Mouse (Mus musculus) thymus, postnatal 10 days (tissue): Measurements from ENCODE around the gene Snx10.

Experiments
- DNase-seq, 2 experiments: peaks; one replicate each; pipeline ENCODE4 v3.0.0; 2021; ENCODE audit warnings: low spot score in 2 of 2

Gene Snx10

GRCm38 (mm10) chr6:51533467-51534200, 9.9 kb downstream of the Snx10 start:
- no peak for DNase-seq

GRCm38 (mm10) chr6:51535571-51535970, 11.9 kb downstream of the Snx10 start:
- no peak for DNase-seq

DNA sequence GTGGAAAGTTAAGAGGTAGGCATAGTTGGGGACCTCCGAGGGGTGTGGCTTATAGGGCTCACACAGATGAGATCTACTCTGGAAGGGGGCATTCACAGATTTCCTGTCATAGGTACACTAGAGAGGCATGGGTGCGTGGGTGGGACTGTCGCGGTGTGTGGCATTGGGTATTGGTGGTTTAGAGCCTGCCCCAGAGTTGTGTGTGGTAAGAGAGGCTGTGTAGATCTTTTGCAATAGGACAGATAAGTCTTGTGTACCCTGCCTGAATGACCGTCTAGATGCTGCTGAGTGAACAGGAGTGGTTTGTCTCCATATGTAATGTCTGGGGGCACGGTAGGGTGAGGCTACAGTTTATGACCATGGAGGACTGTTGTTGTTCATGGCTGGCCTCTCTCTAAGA, 16.8 kb downstream of the Snx10 start:
- no peak for DNase-seq

- DNase-seq: no peak
Measured at GRCm38 (mm10) chr6:51541422-51541821, 17.7 kb downstream of the Snx10 start.

DNA sequence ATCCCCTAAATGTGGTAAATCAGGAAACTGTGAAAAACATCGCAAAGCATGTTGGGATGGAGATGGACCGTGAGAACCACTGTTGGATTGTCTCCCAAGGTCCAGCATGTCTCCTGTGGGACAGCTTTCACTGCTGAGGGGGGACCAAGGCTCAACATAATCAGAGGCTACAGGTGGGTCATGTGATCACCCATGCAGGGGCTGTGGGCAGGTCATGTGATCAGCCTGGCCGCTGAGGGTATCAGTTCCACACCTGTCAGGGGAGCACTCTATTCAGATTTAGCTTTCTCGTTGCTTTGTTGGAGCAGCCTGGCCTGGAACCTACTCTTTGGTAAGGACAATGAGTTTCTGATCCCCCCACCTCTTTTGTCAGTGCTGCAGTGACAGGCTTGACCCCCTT, 18.4 kb downstream of the Snx10 start:
- DNase-seq: no peak

GRCm38 (mm10) chr6:51543639-51544117, 20.0 kb downstream of the Snx10 start:
- no peak for DNase-seq

DNA sequence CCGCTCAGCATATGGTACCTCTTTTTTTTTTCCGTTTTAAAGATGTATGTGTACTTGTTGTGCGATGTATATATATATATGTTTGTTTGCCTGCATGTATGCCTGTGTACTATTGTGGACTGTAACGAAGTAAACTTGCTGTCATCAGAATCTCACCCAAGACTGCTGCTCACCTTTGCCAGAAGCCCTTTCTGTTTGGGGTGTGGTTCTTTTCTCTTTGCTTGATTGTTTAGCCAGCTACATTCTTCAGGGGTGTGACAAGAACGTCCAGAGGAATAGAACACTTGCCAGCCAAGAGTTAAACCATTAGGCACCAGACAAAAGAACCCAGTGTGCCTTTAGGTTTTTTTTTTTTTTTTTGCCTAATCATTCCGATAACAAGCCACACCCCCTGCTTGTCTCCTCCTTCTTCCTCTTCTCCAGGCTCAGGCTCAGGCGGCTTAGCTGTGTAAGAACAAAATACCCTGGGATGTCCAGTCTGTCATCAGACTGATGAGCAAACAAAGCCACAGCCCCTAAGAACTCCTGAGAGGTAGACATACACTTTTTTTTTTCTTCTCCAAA, 20.5 kb downstream of the Snx10 start:
- DNase-seq: no peak

GRCm38 (mm10) chr6:51545219-51545859, 21.6 kb downstream of the Snx10 start:
- DNase-seq: no peak

- no peak for DNase-seq
Measured at GRCm38 (mm10) chr6:51546085-51546484, 22.4 kb downstream of the Snx10 start.

GRCm38 (mm10) chr6:51548757-51549156, 25.1 kb downstream of the Snx10 start:
- no peak for DNase-seq

DNA sequence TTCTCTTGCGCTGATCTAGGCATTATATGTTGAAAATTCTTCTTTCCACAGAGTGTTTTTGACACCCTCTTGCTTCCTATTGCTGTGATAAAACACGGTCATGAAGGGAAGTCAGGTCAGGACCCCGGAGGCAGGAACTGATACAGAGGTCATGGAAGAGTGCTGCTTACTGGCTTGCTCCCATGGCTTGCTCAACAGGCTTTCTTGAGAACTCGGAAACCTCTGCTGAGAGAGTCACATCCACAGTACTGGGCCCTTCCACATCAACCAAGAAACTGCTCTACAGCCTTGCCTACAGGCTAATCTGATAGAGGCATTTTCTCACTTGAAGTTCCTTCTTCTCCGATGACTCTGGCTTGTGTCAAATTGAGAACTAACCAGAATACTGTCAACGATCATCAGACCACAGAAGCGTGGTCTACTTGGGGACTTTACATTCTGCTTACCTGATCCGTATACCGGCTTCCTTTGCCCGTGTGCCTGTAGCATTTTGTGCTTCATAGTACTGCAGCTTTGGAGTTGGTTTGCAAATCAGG, 27.6 kb downstream of the Snx10 start:
- DNase-seq: no peak

DNA sequence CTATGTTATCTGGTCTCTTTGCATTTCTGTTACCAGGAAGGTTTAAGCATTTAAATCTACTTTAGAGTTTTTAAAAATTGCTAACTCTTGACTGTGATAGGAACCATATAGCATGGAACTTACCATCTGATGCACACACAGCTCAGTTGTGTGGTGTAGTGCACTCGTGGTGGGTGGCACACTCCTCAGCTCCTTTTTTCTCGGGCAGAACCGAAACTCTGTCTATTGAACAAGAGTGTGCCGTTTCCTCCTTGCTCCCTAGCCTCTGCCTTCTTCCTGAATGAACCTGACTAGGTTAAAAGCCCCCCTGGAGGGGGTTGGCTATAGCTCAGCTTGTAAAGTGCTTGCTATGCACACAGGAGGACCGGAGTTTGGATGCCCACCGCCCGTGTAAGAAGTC, 32.9 kb downstream of the Snx10 start:
- DNase-seq: no peak

GRCm38 (mm10) chr6:51558311-51558710, 34.6 kb downstream of the Snx10 start:
- DNase-seq: no peak

DNA sequence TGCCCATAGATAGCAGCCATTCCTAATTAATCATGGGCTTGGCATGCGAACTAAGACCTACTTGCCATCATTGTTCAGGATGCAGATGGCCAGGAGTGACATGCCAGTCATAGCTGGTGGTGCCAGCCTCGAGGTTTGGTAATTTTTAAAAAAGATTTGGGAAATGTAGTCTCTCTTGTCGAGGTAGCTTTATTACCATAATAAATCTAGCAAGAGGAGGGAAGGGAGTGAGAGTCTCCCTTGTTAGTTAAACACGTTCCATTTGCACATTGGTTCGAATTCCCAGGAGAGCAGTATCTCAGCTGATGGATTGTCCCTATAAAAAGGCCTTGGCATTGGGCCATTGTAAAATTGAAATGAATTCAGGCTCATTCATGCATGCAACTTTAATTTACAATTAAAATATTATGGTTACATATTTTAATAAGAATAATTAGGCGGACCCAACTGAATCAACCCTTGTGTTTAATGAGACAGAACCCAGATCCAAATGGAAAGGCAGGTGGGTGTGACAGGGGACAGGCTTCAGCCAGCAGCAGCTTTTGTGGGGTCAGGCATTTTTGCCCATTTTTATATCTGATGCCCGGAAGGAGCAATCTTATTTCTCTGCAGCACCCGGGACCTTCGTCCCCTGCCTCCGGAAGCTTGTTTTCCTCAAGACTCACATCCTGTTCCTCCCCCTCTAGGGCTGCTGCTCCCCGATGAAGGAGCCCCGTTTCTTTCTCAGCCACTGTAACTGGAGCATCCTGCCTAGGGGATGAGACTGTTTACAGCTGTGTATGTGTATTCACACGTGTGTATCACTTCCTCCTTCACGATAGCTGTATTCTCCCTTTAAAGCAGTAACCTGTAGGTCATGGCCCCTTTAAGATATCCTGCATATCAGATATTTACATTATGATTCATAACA, 43.3 kb downstream of the Snx10 start:
- no peak for DNase-seq

- DNase-seq: no peak
Measured at GRCm38 (mm10) chr6:51569086-51569485, 45.4 kb downstream of the Snx10 start.

DNA sequence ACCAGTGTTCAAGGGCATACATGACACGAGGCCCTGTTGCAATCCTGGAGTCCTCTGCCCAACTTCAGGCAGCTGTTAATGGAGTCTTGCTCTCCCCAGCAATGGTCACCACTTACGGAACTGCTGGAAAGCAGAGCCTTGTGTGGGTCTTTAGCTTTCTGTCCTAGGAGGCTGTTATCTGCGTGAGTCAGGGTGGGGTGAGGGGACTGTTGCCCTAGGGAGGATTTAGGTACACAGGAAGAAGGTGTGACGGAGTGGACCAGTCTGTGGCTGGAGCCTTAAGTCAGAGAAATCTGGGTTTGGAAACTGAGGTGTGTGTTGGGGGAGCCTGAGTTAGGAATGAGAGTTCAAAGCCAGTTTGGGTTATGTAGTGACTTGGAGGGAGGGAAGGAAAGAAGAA, 49.4 kb downstream of the Snx10 start:
- no peak for DNase-seq

- no peak for DNase-seq
Measured at GRCm38 (mm10) chr6:51574132-51574531, 50.4 kb downstream of the Snx10 start.

GRCm38 (mm10) chr6:51578415-51578814, 54.7 kb downstream of the Snx10 start:
- no peak for DNase-seq

DNA sequence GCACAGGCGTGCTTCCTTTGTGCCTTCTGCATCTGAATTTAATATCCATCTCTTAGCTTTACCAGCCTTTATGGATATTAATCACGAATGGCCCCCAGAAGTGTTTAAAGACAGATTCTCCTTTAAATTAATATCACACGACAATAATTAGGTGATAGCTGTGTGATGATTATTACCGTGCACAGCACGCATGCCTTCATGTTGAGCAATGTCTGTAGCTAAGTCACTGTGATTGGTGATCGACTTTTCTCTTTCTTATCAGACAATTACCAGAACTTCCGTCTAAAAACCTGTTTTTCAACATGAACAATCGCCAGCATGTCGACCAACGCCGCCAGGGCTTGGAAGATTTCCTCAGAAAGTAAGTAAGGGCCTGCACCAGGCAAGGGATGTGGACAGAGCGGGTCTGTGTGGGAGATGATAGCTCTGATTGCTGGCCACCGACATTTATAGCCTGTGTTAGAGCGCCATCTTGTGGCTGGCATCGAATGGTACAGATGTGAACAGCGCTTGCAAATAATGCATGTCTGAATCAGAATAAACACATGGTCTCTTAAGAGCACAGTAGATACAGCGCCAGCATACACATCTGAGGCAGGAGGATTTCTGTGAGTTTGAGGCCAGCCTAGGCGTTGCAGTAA, 56.5 kb downstream of the Snx10 start:
- peak; percentile 54 to 82 for DNase-seq

GRCm38 (mm10) chr6:51581418-51581817, 57.7 kb downstream of the Snx10 start:
- no peak for DNase-seq

GRCm38 (mm10) chr6:51582051-51582450, 58.4 kb downstream of the Snx10 start:
- no peak for DNase-seq
